Mouse (Mus musculus) ES-E14 (cell line): ENCODE results near the gene Fmo2. TPM values are rescaled to one million over a fixed set of nuclear protein-coding genes. Genes with fewer than 3 reads are reported as not detected.

Experiments
- DNase-seq: peaks from one replicate; pipeline ENCODE4 v3.0.0-alpha.2; 2013; ENCODE audit warnings: low read depth, low spot score
- H3K27ac ChIP-seq: 2 replicates; pipeline ENCODE4 v1.5.1; 2012; ENCODE audit warnings: low read depth, mild to moderate bottlenecking, low read length, moderate library complexity, mixed read lengths; ENCODE audit not compliant: poor library complexity, insufficient read depth, severe bottlenecking
- H3K36me3 ChIP-seq: 2 replicates; pipeline ENCODE4 v1.6.1; 2012; ENCODE audit warnings: mild to moderate bottlenecking, low read length, moderate library complexity, mixed read lengths; ENCODE audit not compliant: control insufficient read depth, poor library complexity, insufficient read depth, severe bottlenecking
- H3K4me1 ChIP-seq, 2 experiments: fragments of 150-350 bp in 1 of 2; sonication (generic) in 1 of 2; 2 replicates each; pipeline ENCODE4 v1.6.1; 2012; ENCODE audit warnings: low read length in 2 of 2, mild to moderate bottlenecking in 1 of 2, mixed read lengths in 1 of 2; ENCODE audit not compliant: control insufficient read depth in 2 of 2, insufficient read depth in 2 of 2, poor library complexity in 1 of 2
- H3K4me3 ChIP-seq, 2 experiments: fragments of 150-350 bp in 1 of 2; sonication (generic) in 1 of 2; 2 replicates each; pipeline ENCODE4 v1.5.1; 2012; ENCODE audit warnings: low read length in 2 of 2, low read depth in 1 of 2, mild to moderate bottlenecking in 1 of 2, mixed read lengths in 1 of 2; ENCODE audit not compliant: insufficient read depth in 1 of 2, poor library complexity in 1 of 2, severe bottlenecking in 1 of 2
- H3K9ac ChIP-seq: 2 replicates; pipeline ENCODE4 v1.6.1; 2012; ENCODE audit warnings: low read depth, mild to moderate bottlenecking, low read length, mixed read lengths; ENCODE audit not compliant: poor library complexity, insufficient read depth, severe bottlenecking
- H3K9me3 ChIP-seq: fragments of 150-350 bp; sonication (generic); 2 replicates; pipeline ENCODE4 v1.6.1; 2012; ENCODE audit warnings: low read depth, mild to moderate bottlenecking, low read length; ENCODE audit not compliant: control insufficient read depth, insufficient read depth
- CHD2 ChIP-seq: IDR thresholded peaks from 2 replicates; pipeline ENCODE4 v1.6.1; 2014; ENCODE audit warnings: mild to moderate bottlenecking, low read depth, low read length, inconsistent platforms
- HCFC1 ChIP-seq: IDR thresholded peaks from 2 replicates; pipeline ENCODE4 v1.6.1; 2012; ENCODE audit warnings: low read length, inconsistent platforms, borderline replicate concordance; ENCODE audit not compliant: insufficient read depth
- MAFK ChIP-seq: IDR thresholded peaks from 2 replicates; pipeline ENCODE4 v1.6.1; 2014; ENCODE audit warnings: mild to moderate bottlenecking, low read depth, low read length, inconsistent platforms; ENCODE audit not compliant: insufficient read depth
- ZC3H11A ChIP-seq: IDR thresholded peaks from 2 replicates; pipeline ENCODE4 v1.6.1; 2012; ENCODE audit warnings: low read depth, mild to moderate bottlenecking, inconsistent platforms, low read length, borderline replicate concordance
- ZNF384 ChIP-seq: IDR thresholded peaks from 2 replicates; pipeline ENCODE4 v1.6.1; 2012; ENCODE audit warnings: low read depth, low read length, inconsistent platforms
- in situ Hi-C, 2 experiments: fragments of 600-800 bp; cut with MboI; formaldehyde crosslinking; loops; one replicate each; pipeline ENCODE4 v1.15.1; 2025; ENCODE audit warnings: low sequenced_read_pairs in 2 of 2, inconsistent platforms in 1 of 2; ENCODE audit not compliant: unreplicated experiment in 2 of 2
- total RNA-seq: library from RNA; depleted of rRNA; stranded (reverse); fragments of 300-350 nt; gene quantifications from 2 replicates; pipeline ENCODE4 v1.2.3, GENCODE M21; 2012

Gene Fmo2
- total RNA-seq, 1 experiment = not detected

- H3K4me1 ChIP-seq = no peaks in the 10 kb centered on the region
- DNase-seq = no peak
- H3K9me3 ChIP-seq = no peaks in the 10 kb centered on the region
- TF ChIP-seq CHD2 (no peak), MAFK (no peak), ZC3H11A (no peak), ZNF384 (no peak), HCFC1 (no peak)
- H3K9ac ChIP-seq = no peak overlapping the region
- no peaks in the 10 kb centered on the region for H3K36me3 ChIP-seq
- H3K27ac ChIP-seq = no peak overlapping the region
- in situ Hi-C loops = loop anchor here in 1 of 2 experiments (25.0 kb wide), 1 partner anchor 187 kb away; no protein-coding TSS in a partner anchor
- no peak overlapping the region for H3K4me3 ChIP-seq
Observed at GRCm38 (mm10) chr1:162875091-162875490, 23.4 kb downstream of the Fmo2 start.

DNA sequence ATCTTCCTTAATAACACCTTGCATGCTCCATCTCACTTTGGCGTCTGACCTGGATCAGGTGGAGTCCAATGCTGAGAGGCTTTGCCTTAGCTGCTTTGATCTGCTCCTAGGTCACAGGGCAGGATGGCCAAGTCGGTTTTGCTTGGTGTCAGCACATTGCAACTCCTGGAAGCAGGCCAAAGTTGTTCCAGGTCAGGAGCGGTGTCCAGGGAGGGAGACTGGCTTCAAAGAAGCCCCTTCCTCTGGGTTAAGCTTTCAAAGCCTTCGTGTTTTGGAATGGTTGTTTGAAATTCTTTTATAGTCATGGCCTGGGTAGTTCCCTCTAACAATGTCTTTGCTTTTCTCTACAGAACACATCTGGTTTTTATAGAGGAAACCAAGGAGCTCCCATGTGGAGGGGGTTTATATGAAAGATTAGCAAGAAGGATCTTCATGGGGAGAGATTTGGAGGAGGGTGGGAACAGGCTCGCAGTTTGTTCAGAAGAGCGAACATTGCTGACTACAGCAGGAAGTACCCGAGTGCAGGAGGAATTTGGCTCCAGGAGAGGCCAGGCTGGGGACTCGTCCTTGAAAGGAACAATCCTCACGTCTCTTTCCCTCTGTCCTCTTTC lies 26.7 kb downstream of the Fmo2 start:
- in situ Hi-C loops = no loop called here
- no peak overlapping the region for H3K4me3 ChIP-seq
- no peaks in the 10 kb centered on the region for H3K36me3 ChIP-seq
- H3K4me1 ChIP-seq = no peaks in the 10 kb centered on the region
- H3K27ac ChIP-seq = no peak overlapping the region; the same call in 1 of the 2 replicates
- no peak overlapping the region for H3K9ac ChIP-seq
- no peak for DNase-seq
- H3K9me3 ChIP-seq = no peaks in the 10 kb centered on the region
- no peak for TF ChIP-seq ZNF384
- no peak for TF ChIP-seq MAFK
- TF ChIP-seq CHD2 = no peak
- no peak for TF ChIP-seq ZC3H11A
- no peak for TF ChIP-seq HCFC1

- TF ChIP-seq MAFK (no peak), HCFC1 (no peak), ZNF384 (no peak), CHD2 (no peak), ZC3H11A (no peak)
- in situ Hi-C loops = no loop called here
- no peak overlapping the region for H3K9ac ChIP-seq
- no peaks in the 10 kb centered on the region for H3K9me3 ChIP-seq
- H3K36me3 ChIP-seq = no peaks in the 10 kb centered on the region
- no peak overlapping the region for H3K4me3 ChIP-seq
- no peak for DNase-seq
- H3K27ac ChIP-seq = no peak overlapping the region
- H3K4me1 ChIP-seq = no peaks in the 10 kb centered on the region
Observed at GRCm38 (mm10) chr1:162870978-162871377, 27.5 kb downstream of the Fmo2 start.

DNA sequence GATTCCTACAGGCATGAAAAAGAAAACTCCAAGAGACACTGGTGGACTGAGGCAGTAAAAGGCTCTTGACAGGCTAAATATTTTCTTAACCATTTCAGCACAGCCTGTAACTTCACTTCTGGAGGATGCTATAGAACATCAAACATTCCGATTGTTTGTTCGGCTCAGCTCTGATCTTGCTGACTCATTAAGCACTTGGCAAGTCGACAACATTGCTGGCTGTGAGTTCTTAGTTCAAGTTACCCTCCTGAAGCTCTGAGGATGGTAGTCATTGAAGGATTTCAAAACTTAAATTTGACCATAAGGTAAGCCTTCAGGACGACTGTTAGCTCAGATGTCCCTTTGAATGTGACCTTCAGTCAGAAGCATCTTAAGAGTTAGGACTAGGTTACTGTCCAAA lies 31.1 kb downstream of the Fmo2 start:
- in situ Hi-C loops = no loop called here
- Histone ChIP-seq H3K36me3 (no peaks in the 10 kb centered on the region), H3K9ac (no peak overlapping the region), H3K9me3 (no peaks in the 10 kb centered on the region), H3K4me3 (no peak overlapping the region), H3K4me1 (no peaks in the 10 kb centered on the region), H3K27ac (no peak overlapping the region)
- TF ChIP-seq MAFK (no peak), ZNF384 (no peak), CHD2 (no peak), HCFC1 (no peak), ZC3H11A (no peak)
- no peak for DNase-seq

- in situ Hi-C loops = no loop called here
- TF ChIP-seq ZC3H11A = no peak
- no peak for TF ChIP-seq MAFK
- TF ChIP-seq CHD2 = no peak
- TF ChIP-seq HCFC1 = no peak
- no peak for TF ChIP-seq ZNF384
- Histone ChIP-seq H3K27ac (no peak within 1 kb of the TSS), H3K9ac (no peak within 1 kb of the TSS), H3K36me3 (no peaks in the 10 kb centered on the region), H3K4me3 (no peak within 1 kb of the TSS), H3K4me1 (no peaks in the 10 kb centered on the region), H3K9me3 (no peaks in the 10 kb centered on the region)
- DNase-seq = no peak
Observed at GRCm38 (mm10) chr1:162866280-162866681, 32.2 kb downstream of the Fmo2 start, which contains the start of gene Fmo1. TSS of gene Fmo1 (minus strand) at chr1:162866610.
